Comparison of ENCODE assay signal across 8 mouse cellular contexts in genomic region chr4:116820902-116821693, GRCm38 (mm10). TPM values are rescaled to one million over a fixed set of nuclear protein-coding genes. Genes with fewer than 3 reads are reported as not detected.
A peak's percentile ranks its signal among the peaks of the same experiment; 100 is the strongest.
DNase-seq lines count a peak whose midpoint lies in the region; ATAC-seq lines count a peak whose summit lies in the region.

No protein-coding gene starts in this region.

- H3K36me3 ChIP-seq in forebrain, embryonic 15.5 days = no peaks in the 10 kb centered on the region
- peaks cover 28% of the 10 kb centered on the region for H3K36me3 ChIP-seq in hindbrain, embryonic 10.5 days

- H3K9me3 ChIP-seq in forebrain, embryonic 15.5 days = no peaks in the 10 kb centered on the region
- H3K9me3 ChIP-seq in hindbrain, embryonic 10.5 days = no peaks in the 10 kb centered on the region

- H3K27ac ChIP-seq in forebrain, embryonic 15.5 days (replicated peaks) = no peak overlapping the region
- peak overlapping the region; percentile 76 for H3K27ac ChIP-seq in hindbrain, embryonic 10.5 days

- intact Hi-C loops in left cerebral cortex, postnatal 14 days (cut with DNase I) = no loop called here

- peaks cover 27% of the 10 kb centered on the region for H3K4me1 ChIP-seq in forebrain, embryonic 15.5 days
- H3K4me1 ChIP-seq in hindbrain, embryonic 10.5 days (replicated peaks) = peaks cover 30% of the 10 kb centered on the region

- peak; percentile 66 for ATAC-seq in forebrain, embryonic 15.5 days (replicated peaks)
- peak; percentile 77 for ATAC-seq in megakaryocyte, adult 5-6 weeks (ENCODE audit: poor library complexity, severe bottlenecking)

- H3K4me2 ChIP-seq in forebrain, embryonic 15.5 days (replicated peaks) = peak overlapping the region; percentile 85

- DNase-seq in NIH3T3 (ENCODE audit: low read depth) = peak; percentile 70
- DNase-seq in cerebellum, adult 11-12 months = peak; percentile 81
- DNase-seq in hindbrain, embryonic 10.5 days (ENCODE audit: low spot score) = peak; percentile 77
- DNase-seq in left cerebral cortex, postnatal 14 days (ENCODE audit: low spot score in 2 of 2) = peak; percentile 16 to 26
- peak; percentile 82 for DNase-seq in retina, postnatal 1 day
- DNase-seq in urinary bladder, postnatal 25 days (ENCODE audit: low spot score) = peak; percentile 62

- H3K4me3 ChIP-seq in forebrain, embryonic 15.5 days = peak overlapping the region; percentile 39
- peak overlapping the region; percentile 58 for H3K4me3 ChIP-seq in hindbrain, embryonic 10.5 days

- H3K9ac ChIP-seq in forebrain, embryonic 15.5 days (replicated peaks) = peak overlapping the region; percentile 39

- under 1% methylated on average over 51 of the region's 51 CpGs for WGBS in forebrain, embryonic 15.5 days
- WGBS in hindbrain, embryonic 10.5 days = under 1% methylated on average over 51 of the region's 51 CpGs

- H3K27me3 ChIP-seq in forebrain, embryonic 15.5 days = peaks cover 14% of the 10 kb centered on the region; the same call in 1 of the 2 replicates
- H3K27me3 ChIP-seq in hindbrain, embryonic 10.5 days (ENCODE audit: insufficient read depth, poor library complexity, severe bottlenecking) = peaks cover 38% of the 10 kb centered on the region

RNA-seq across cellular contexts. Expression of gene Hpdl, which starts 0.4 kb away (rescaled TPM):
- 0.59 and 0.73 TPM in 2 replicates for polyA plus RNA-seq in forebrain, embryonic 15.5 days (2015; fragmentation: Nextera tagmentation; extraction: Ambion mirVana)
- 1.1 and 1.3 TPM in 2 replicates for polyA plus RNA-seq in hindbrain, embryonic 10.5 days (2016; fragmentation: Nextera tagmentation; extraction: Ambion mirVana)
- under 1 TPM; 0.44 to 0.72 TPM for total RNA-seq in left cerebral cortex, postnatal 14 days (2021)
- total RNA-seq in megakaryocyte, adult 5-6 weeks (2015) = not detected in 2 replicates
- not detected in 2 replicates for total RNA-seq in megakaryocyte, adult 5-6 weeks (2017)

RNA-seq across cellular contexts. Expression of gene Mutyh, which starts 13.6 kb away (rescaled TPM):
- polyA plus RNA-seq in forebrain, embryonic 15.5 days (2015; fragmentation: Nextera tagmentation; extraction: Ambion mirVana) = 9.5 and 10.1 TPM in 2 replicates
- 23.1 and 28.2 TPM in 2 replicates for polyA plus RNA-seq in hindbrain, embryonic 10.5 days (2016; fragmentation: Nextera tagmentation; extraction: Ambion mirVana)
- 1 to 10 TPM; 1.5 to 3.2 TPM for total RNA-seq in left cerebral cortex, postnatal 14 days (2021)
- total RNA-seq in megakaryocyte, adult 5-6 weeks (2015) = 5.3 and 10.8 TPM in 2 replicates
- total RNA-seq in megakaryocyte, adult 5-6 weeks (2017) = 2.7 and 5.5 TPM in 2 replicates

RNA-seq across cellular contexts. Expression of gene Toe1, which starts 13.7 kb away (rescaled TPM):
- 29.0 and 31.9 TPM in 2 replicates for polyA plus RNA-seq in forebrain, embryonic 15.5 days (2015; fragmentation: Nextera tagmentation; extraction: Ambion mirVana)
- 39.7 and 39.8 TPM in 2 replicates for polyA plus RNA-seq in hindbrain, embryonic 10.5 days (2016; fragmentation: Nextera tagmentation; extraction: Ambion mirVana)
- total RNA-seq in left cerebral cortex, postnatal 14 days (2021) = 10 to 100 TPM; 12.1 to 12.7 TPM
- total RNA-seq in megakaryocyte, adult 5-6 weeks (2015) = 17.7 and 18.2 TPM in 2 replicates
- total RNA-seq in megakaryocyte, adult 5-6 weeks (2017) = 31.9 and 41.1 TPM in 2 replicates

RNA-seq across cellular contexts. Expression of gene Zswim5, which starts 56.1 kb away (rescaled TPM):
- 9.2 and 9.5 TPM in 2 replicates for polyA plus RNA-seq in forebrain, embryonic 15.5 days (2015; fragmentation: Nextera tagmentation; extraction: Ambion mirVana)
- 6.1 and 7.6 TPM in 2 replicates for polyA plus RNA-seq in hindbrain, embryonic 10.5 days (2016; fragmentation: Nextera tagmentation; extraction: Ambion mirVana)
- 1 to 10 TPM; 7.2 to 9.0 TPM for total RNA-seq in left cerebral cortex, postnatal 14 days (2021)
- total RNA-seq in megakaryocyte, adult 5-6 weeks (2015) = 0.02 and 0.16 TPM in 2 replicates
- not detected in 2 replicates for total RNA-seq in megakaryocyte, adult 5-6 weeks (2017)

Comparison
In these comparisons a context has a peak if more than half of its experiments do, and no peak if none do; other contexts are left out.
1. DNase-seq: peak in every context shown above with its lines; median percentile 82 in retina, postnatal 1 day; 81 in cerebellum, adult 11-12 months; 77 in hindbrain, embryonic 10.5 days; 70 in NIH3T3; 62 in urinary bladder, postnatal 25 days; 21 in left cerebral cortex, postnatal 14 days.